Mouse (Mus musculus) forebrain, embryonic 12.5 days (tissue): ENCODE results near the gene Atf6. TPM values are rescaled to one million over a fixed set of nuclear protein-coding genes. Genes with fewer than 3 reads are reported as not detected.

Experiments
- ATAC-seq: fragments of 200-750 bp; cut with Nextera tagmentation; 2 replicates; pipeline ENCODE4 v1.8.0; 2017; ENCODE audit warnings: moderate TSS enrichment; ENCODE audit not compliant: low FRiP score
- H3K27ac ChIP-seq: fragments of 300-500 bp; sonication (generic); 2 replicates; pipeline ENCODE4 v1.5.1; 2016; ENCODE audit warnings: mild to moderate bottlenecking
- H3K27me3 ChIP-seq: fragments of 300-500 bp; sonication (generic); 2 replicates; pipeline ENCODE4 v1.6.1; 2016; ENCODE audit warnings: mild to moderate bottlenecking
- H3K36me3 ChIP-seq: fragments of 300-500 bp; sonication (generic); replicated peaks from 2 replicates; pipeline ENCODE4 v1.6.1; 2016; ENCODE audit warnings: mild to moderate bottlenecking
- H3K4me1 ChIP-seq: fragments of 300-500 bp; sonication (generic); 2 replicates; pipeline ENCODE4 v1.6.1; 2016
- H3K4me2 ChIP-seq: fragments of 300-500 bp; sonication (generic); 2 replicates; pipeline ENCODE4 v1.6.1; 2016; ENCODE audit warnings: mild to moderate bottlenecking, moderate library complexity
- H3K4me3 ChIP-seq: fragments of 300-500 bp; sonication (generic); replicated peaks from 2 replicates; pipeline ENCODE4 v1.5.1; 2016; ENCODE audit warnings: mild to moderate bottlenecking
- H3K9ac ChIP-seq: fragments of 300-500 bp; sonication (generic); 2 replicates; pipeline ENCODE4 v1.6.1; 2016; ENCODE audit warnings: mild to moderate bottlenecking
- H3K9me3 ChIP-seq: fragments of 300-500 bp; sonication (generic); 2 replicates; pipeline ENCODE4 v1.6.1; 2016
- WGBS: fragments of 180-500 bp; shearing (Covaris S2); methylation state at CpG from one replicate; pipeline ENCODE4 v1.1.7; 2016; 5-methylcytosine and 5-hydroxymethylcytosine counted together
- polyA plus RNA-seq: library from polyadenylated mRNA; unstranded; fragments of >200 nt; fragmentation: Nextera tagmentation; extraction: Ambion mirVana; gene quantifications from 2 replicates; pipeline ENCODE4 v1.2.1, GENCODE M21; 2016

The Atf6 gene
- polyA plus RNA-seq, 1 experiment from 2014 or later = 8.9 TPM

- H3K27ac ChIP-seq = no peak overlapping the region
- no peak overlapping the region for H3K4me2 ChIP-seq
- no peaks in the 10 kb centered on the region for H3K9me3 ChIP-seq
- H3K4me1 ChIP-seq = no peaks in the 10 kb centered on the region
- no peak overlapping the region for H3K4me3 ChIP-seq
- WGBS = 87% methylated on average over 11 of the region's 11 CpGs
- no peak for ATAC-seq
- H3K27me3 ChIP-seq = no peaks in the 10 kb centered on the region
- no peak overlapping the region for H3K9ac ChIP-seq
- H3K36me3 ChIP-seq = no peaks in the 10 kb centered on the region
Observed at GRCm38 (mm10) chr1:170731865-170732595, 135.5 kb downstream of the Atf6 start.

GRCm38 (mm10) chr1:170729267-170729962 lies 138.2 kb downstream of the Atf6 start:
- Histone ChIP-seq H3K9ac (no peak overlapping the region), H3K4me2 (no peak overlapping the region), H3K4me1 (no peaks in the 10 kb centered on the region), H3K4me3 (no peak overlapping the region), H3K36me3 (no peaks in the 10 kb centered on the region), H3K27me3 (no peaks in the 10 kb centered on the region), H3K27ac (no peak overlapping the region), H3K9me3 (no peaks in the 10 kb centered on the region)
- ATAC-seq = no peak
- 89% methylated on average over 8 of the region's 8 CpGs for WGBS

- no peak for ATAC-seq
- Histone ChIP-seq H3K9me3 (no peaks in the 10 kb centered on the region), H3K27ac (no peak overlapping the region), H3K9ac (no peak overlapping the region), H3K36me3 (no peaks in the 10 kb centered on the region), H3K4me3 (no peak overlapping the region), H3K4me2 (no peak overlapping the region), H3K27me3 (no peaks in the 10 kb centered on the region), H3K4me1 (no peaks in the 10 kb centered on the region)
- 89% methylated on average over 6 of the region's 6 CpGs for WGBS
Observed at GRCm38 (mm10) chr1:170728524-170728923, 139.0 kb downstream of the Atf6 start.

GRCm38 (mm10) chr1:170721560-170721959 lies 146.0 kb downstream of the Atf6 start:
- Histone ChIP-seq H3K9me3 (no peaks in the 10 kb centered on the region), H3K36me3 (no peaks in the 10 kb centered on the region), H3K27me3 (no peaks in the 10 kb centered on the region), H3K4me2 (no peak overlapping the region), H3K4me3 (no peak overlapping the region), H3K27ac (no peak overlapping the region), H3K9ac (no peak overlapping the region), H3K4me1 (no peaks in the 10 kb centered on the region)
- WGBS = 94% methylated on average over 5 of the region's 5 CpGs
- ATAC-seq = no peak

GRCm38 (mm10) chr1:170718133-170718810 lies 149.3 kb downstream of the Atf6 start:
- 86% methylated on average over 8 of the region's 8 CpGs for WGBS
- H3K27ac ChIP-seq = no peak overlapping the region

GRCm38 (mm10) chr1:170717241-170717828 lies 150.2 kb downstream of the Atf6 start:
- Histone ChIP-seq H3K9me3 (no peaks in the 10 kb centered on the region), H3K36me3 (no peaks in the 10 kb centered on the region), H3K27me3 (no peaks in the 10 kb centered on the region), H3K4me3 (no peak overlapping the region), H3K9ac (no peak overlapping the region), H3K4me1 (no peaks in the 10 kb centered on the region), H3K4me2 (no peak overlapping the region), H3K27ac (no peak overlapping the region)
- no peak for ATAC-seq
- WGBS = 92% methylated on average over 3 of the region's 3 CpGs

More at GRCm38 (mm10) chr1:170718133-170718810, 149.3 kb downstream of the Atf6 start:
- no peaks in the 10 kb centered on the region for H3K27me3 ChIP-seq
- no peak for ATAC-seq
- H3K9me3 ChIP-seq = no peaks in the 10 kb centered on the region
- no peak overlapping the region for H3K9ac ChIP-seq
- H3K4me3 ChIP-seq = no peak overlapping the region
- no peaks in the 10 kb centered on the region for H3K4me1 ChIP-seq
- no peaks in the 10 kb centered on the region for H3K36me3 ChIP-seq
- H3K4me2 ChIP-seq = no peak overlapping the region

GRCm38 (mm10) chr1:170711731-170712130 lies 155.8 kb downstream of the Atf6 start:
- no peaks in the 10 kb centered on the region for H3K36me3 ChIP-seq
- H3K27me3 ChIP-seq = no peaks in the 10 kb centered on the region
- 88% methylated on average over 7 of the region's 7 CpGs for WGBS
- no peak overlapping the region for H3K9ac ChIP-seq
- no peaks in the 10 kb centered on the region for H3K4me1 ChIP-seq
- no peak for ATAC-seq
- H3K4me2 ChIP-seq = no peak overlapping the region
- no peak overlapping the region for H3K27ac ChIP-seq
- H3K4me3 ChIP-seq = no peak overlapping the region
- H3K9me3 ChIP-seq = no peaks in the 10 kb centered on the region

GRCm38 (mm10) chr1:170709969-170710368 lies 157.6 kb downstream of the Atf6 start:
- H3K4me1 ChIP-seq = no peaks in the 10 kb centered on the region
- ATAC-seq = no peak

GRCm38 (mm10) chr1:170709481-170709880 lies 158.1 kb downstream of the Atf6 start:
- ATAC-seq = no peak
- no peaks in the 10 kb centered on the region for H3K4me1 ChIP-seq

More at GRCm38 (mm10) chr1:170709969-170710368, 157.6 kb downstream of the Atf6 start:
- no peak overlapping the region for H3K9ac ChIP-seq
- no peak overlapping the region for H3K4me3 ChIP-seq
- no peaks in the 10 kb centered on the region for H3K36me3 ChIP-seq
- H3K9me3 ChIP-seq = no peaks in the 10 kb centered on the region
- no peaks in the 10 kb centered on the region for H3K27me3 ChIP-seq
- H3K4me2 ChIP-seq = no peak overlapping the region
- H3K27ac ChIP-seq = no peak overlapping the region
- 90% methylated on average over 3 of the region's 3 CpGs for WGBS

GRCm38 (mm10) chr1:170709034-170709433 lies 158.5 kb downstream of the Atf6 start:
- Histone ChIP-seq H3K27ac (no peak overlapping the region), H3K9ac (no peak overlapping the region), H3K4me3 (no peak overlapping the region), H3K4me2 (no peak overlapping the region), H3K9me3 (no peaks in the 10 kb centered on the region), H3K4me1 (no peaks in the 10 kb centered on the region), H3K36me3 (no peaks in the 10 kb centered on the region), H3K27me3 (no peaks in the 10 kb centered on the region)
- WGBS = 87% methylated on average over 3 of the region's 3 CpGs
- no peak for ATAC-seq

More at GRCm38 (mm10) chr1:170709481-170709880, 158.1 kb downstream of the Atf6 start:
- no peaks in the 10 kb centered on the region for H3K36me3 ChIP-seq
- H3K9ac ChIP-seq = no peak overlapping the region
- no peaks in the 10 kb centered on the region for H3K9me3 ChIP-seq
- 93% methylated on average over 8 of the region's 8 CpGs for WGBS
- no peak overlapping the region for H3K4me3 ChIP-seq
- H3K4me2 ChIP-seq = no peak overlapping the region
- no peaks in the 10 kb centered on the region for H3K27me3 ChIP-seq
- no peak overlapping the region for H3K27ac ChIP-seq

- no peak overlapping the region for H3K27ac ChIP-seq
- no peaks in the 10 kb centered on the region for H3K9me3 ChIP-seq
- no peaks in the 10 kb centered on the region for H3K36me3 ChIP-seq
- WGBS = 88% methylated on average over 4 of the region's 4 CpGs
- no peak for ATAC-seq
- no peaks in the 10 kb centered on the region for H3K4me1 ChIP-seq
- no peak overlapping the region for H3K4me3 ChIP-seq
- H3K27me3 ChIP-seq = no peaks in the 10 kb centered on the region
- no peak overlapping the region for H3K9ac ChIP-seq
- no peak overlapping the region for H3K4me2 ChIP-seq
Observed at GRCm38 (mm10) chr1:170706046-170706445, 161.5 kb downstream of the Atf6 start.

- ATAC-seq = peak; percentile 74; the same call in 1 of the 2 replicates
- no peak overlapping the region for H3K9ac ChIP-seq
- H3K27me3 ChIP-seq = no peaks in the 10 kb centered on the region
- H3K4me2 ChIP-seq = no peak overlapping the region
- WGBS = 53% methylated on average over 4 of the region's 4 CpGs
- no peak overlapping the region for H3K27ac ChIP-seq
- no peaks in the 10 kb centered on the region for H3K4me1 ChIP-seq
- no peaks in the 10 kb centered on the region for H3K9me3 ChIP-seq
- H3K4me3 ChIP-seq = no peak overlapping the region
- H3K36me3 ChIP-seq = no peaks in the 10 kb centered on the region
Observed at GRCm38 (mm10) chr1:170704911-170705594, 162.5 kb downstream of the Atf6 start.
